10 mouse cellular contexts compared by ENCODE assay signal in genomic region chr6:86874711-86875375, GRCm38 (mm10). TPM values are rescaled to one million over a fixed set of nuclear protein-coding genes. Genes with fewer than 3 reads are reported as not detected.
DNase-seq lines count a peak whose midpoint lies in the region; ATAC-seq and TF ChIP-seq lines count a peak whose summit lies in the region.
"Had no signal": no experiment of that assay in that cellular context is flagged by ENCODE, and none has a peak within 500 bp of the region (broad histone marks: within the 10 kb centered on the region; RNA-seq: fewer than 3 reads in every experiment).

No protein-coding gene starts in this region.

- H3K27me3 ChIP-seq in heart, embryonic 16.5 days (ENCODE audit: control insufficient read depth, insufficient read depth, low read length): no peaks in the 10 kb centered on the region
- H3K27me3 ChIP-seq in heart, embryonic 12.5 days (replicated peaks): no peaks in the 10 kb centered on the region
- H3K27me3 ChIP-seq in lung, embryonic 14.5 days (ENCODE audit: insufficient read depth, low read length): no peaks in the 10 kb centered on the region
- H3K27me3 ChIP-seq in limb, embryonic 15.5 days: no peaks in the 10 kb centered on the region
- no peaks in the 10 kb centered on the region for H3K27me3 ChIP-seq in forebrain, embryonic 10.5 days (ENCODE audit: poor library complexity, severe bottlenecking)
- H3K27me3 ChIP-seq: neural tube, embryonic 12.5 days had no signal

- H3K9me3 ChIP-seq in heart, embryonic 16.5 days (replicated peaks; ENCODE audit: control insufficient read depth, low read length): no peaks in the 10 kb centered on the region
- H3K9me3 ChIP-seq in heart, embryonic 12.5 days (replicated peaks): no peaks in the 10 kb centered on the region
- no peaks in the 10 kb centered on the region for H3K9me3 ChIP-seq in lung, embryonic 14.5 days (ENCODE audit: low read depth, low read length)
- H3K9me3 ChIP-seq in limb, embryonic 15.5 days: no peaks in the 10 kb centered on the region
- no peaks in the 10 kb centered on the region for H3K9me3 ChIP-seq in forebrain, embryonic 10.5 days
- H3K9me3 ChIP-seq: neural tube, embryonic 12.5 days had no signal

- H3K27ac ChIP-seq in heart, embryonic 16.5 days (ENCODE audit: low read length): 0 out of 2 replicates have a peak overlapping the region, but pooled peaks have one; percentile 11
- H3K27ac ChIP-seq in heart, embryonic 12.5 days (ENCODE audit: poor library complexity, severe bottlenecking): no peak overlapping the region
- H3K27ac ChIP-seq in lung, embryonic 14.5 days (ENCODE audit: low read depth): no peak overlapping the region
- 0 out of 2 replicates have a peak overlapping the region, but pooled peaks have one; percentile 22 for H3K27ac ChIP-seq in limb, embryonic 15.5 days
- no peak overlapping the region for H3K27ac ChIP-seq in forebrain, embryonic 10.5 days
- H3K27ac ChIP-seq: neural tube, embryonic 12.5 days had no signal

- peaks cover 27% of the 10 kb centered on the region for H3K4me1 ChIP-seq in heart, embryonic 16.5 days (ENCODE audit: control insufficient read depth, insufficient read depth, low read length)
- H3K4me1 ChIP-seq in heart, embryonic 12.5 days (replicated peaks): peaks cover 31% of the 10 kb centered on the region
- peaks cover 5% of the 10 kb centered on the region; the same call in 1 of the 2 replicates for H3K4me1 ChIP-seq in lung, embryonic 14.5 days (ENCODE audit: insufficient read depth)
- H3K4me1 ChIP-seq in lung, adult 2 months (ENCODE audit: control insufficient read depth, insufficient read depth, low read length): peaks cover 5% of the 10 kb centered on the region
- H3K4me1 ChIP-seq in limb, embryonic 15.5 days: peaks cover 7% of the 10 kb centered on the region; the same call in 1 of the 2 replicates
- H3K4me1 ChIP-seq in forebrain, embryonic 10.5 days: 0 out of 2 replicates have a peak, but pooled peaks cover 6% of the 10 kb centered on the region

- H3K9ac ChIP-seq in heart, embryonic 16.5 days (ENCODE audit: low read length): no peak overlapping the region
- H3K9ac ChIP-seq in heart, embryonic 12.5 days: no peak overlapping the region
- H3K9ac ChIP-seq in lung, embryonic 14.5 days: no peak overlapping the region
- H3K9ac ChIP-seq in limb, embryonic 15.5 days: no peak overlapping the region
- H3K9ac ChIP-seq: neural tube, embryonic 12.5 days had no signal

- H3K36me3 ChIP-seq in heart, embryonic 16.5 days (ENCODE audit: control insufficient read depth, insufficient read depth): no peaks in the 10 kb centered on the region
- H3K36me3 ChIP-seq in heart, embryonic 12.5 days: peaks cover 6% of the 10 kb centered on the region; the same call in 1 of the 2 replicates
- peaks cover 4% of the 10 kb centered on the region; the same call in 1 of the 2 replicates for H3K36me3 ChIP-seq in lung, embryonic 14.5 days (ENCODE audit: insufficient read depth)
- H3K36me3 ChIP-seq in limb, embryonic 15.5 days: 0 out of 2 replicates have a peak, but pooled peaks cover 7% of the 10 kb centered on the region
- H3K36me3 ChIP-seq in forebrain, embryonic 10.5 days (replicated peaks): peaks cover 11% of the 10 kb centered on the region
- H3K36me3 ChIP-seq: neural tube, embryonic 12.5 days had no signal

- no peak for ATAC-seq in heart, embryonic 16.5 days (replicated peaks; ENCODE audit: extremely low read depth, insufficient read depth, low FRiP score)
- ATAC-seq in heart, embryonic 12.5 days (ENCODE audit: insufficient number of reproducible peaks, low FRiP score): no peak
- ATAC-seq in lung, embryonic 14.5 days (ENCODE audit: insufficient read depth): no peak; the same call in 1 of the 2 replicates
- ATAC-seq in limb, embryonic 15.5 days (ENCODE audit: insufficient number of reproducible peaks, low FRiP score, low TSS enrichment, low read depth): no peak

- no peak for TF ChIP-seq POLR2A in lung, adult 2 months (IDR thresholded peaks at IDR 0.05; ENCODE audit: borderline replicate concordance, extremely low read depth, low read depth, low read length)

- no peak overlapping the region for H3K4me3 ChIP-seq in heart, embryonic 16.5 days (ENCODE audit: low read length)
- H3K4me3 ChIP-seq in heart, embryonic 12.5 days: no peak overlapping the region
- H3K4me3 ChIP-seq in lung, embryonic 14.5 days (ENCODE audit: low read depth, low read length): no peak overlapping the region
- H3K4me3 ChIP-seq in lung, adult 2 months (replicated peaks; ENCODE audit: extremely low read depth, low read depth, low read length): no peak overlapping the region
- H3K4me3 ChIP-seq in limb, embryonic 15.5 days: no peak overlapping the region
- no peak overlapping the region for H3K4me3 ChIP-seq in forebrain, embryonic 10.5 days
- H3K4me3 ChIP-seq: neural tube, embryonic 12.5 days had no signal

- TF ChIP-seq CTCF in lung, embryonic 14.5 days (IDR thresholded peaks at IDR 0.05; ENCODE audit: low read depth): no peak
- no peak for TF ChIP-seq CTCF in lung, adult 2 months (IDR thresholded peaks at IDR 0.05; ENCODE audit: insufficient read depth, low read length)

- DNase-seq in lung, embryonic 14.5 days: peak; percentile 70
- no peak for DNase-seq in lung, adult 2 months
- DNase-seq in adrenal gland, adult 2 months: peak; percentile 69
- DNase-seq in forebrain, embryonic 10.5 days (ENCODE audit: extremely low spot score, low spot score): no peak
- DNase-seq in urinary bladder, postnatal 25 days (ENCODE audit: low spot score): no peak
- DNase-seq: heart, postnatal 10 days had no signal

- no peak overlapping the region for H3K4me2 ChIP-seq in heart, embryonic 16.5 days (ENCODE audit: low read depth, low read length)
- no peak overlapping the region for H3K4me2 ChIP-seq in heart, embryonic 12.5 days
- H3K4me2 ChIP-seq in lung, embryonic 14.5 days: no peak overlapping the region
- no peak overlapping the region for H3K4me2 ChIP-seq in limb, embryonic 15.5 days
- H3K4me2 ChIP-seq: neural tube, embryonic 12.5 days had no signal

- WGBS in heart, embryonic 16.5 days: 76% methylated on average over 6 of the region's 6 CpGs
- 83% methylated on average over 6 of the region's 6 CpGs for WGBS in heart, embryonic 12.5 days
- WGBS in lung, embryonic 14.5 days: 80% methylated on average over 6 of the region's 6 CpGs
- WGBS in lung, adult 2 months: 61% methylated on average over 6 of the region's 6 CpGs
- WGBS in limb, embryonic 15.5 days: 73% methylated on average over 6 of the region's 6 CpGs
- 88% methylated on average over 6 of the region's 6 CpGs for WGBS in forebrain, embryonic 10.5 days

RNA-seq across cellular contexts. Expression of gene Aak1, which starts 25.5 kb away (rescaled TPM):
- 17.8 and 21.8 TPM in 2 replicates for polyA plus RNA-seq in heart, embryonic 16.5 days (2015; fragmentation: Nextera tagmentation; extraction: Ambion mirVana)
- 33.5 and 36.2 TPM in 2 replicates for polyA plus RNA-seq in heart, embryonic 12.5 days (2016; fragmentation: Nextera tagmentation; extraction: Ambion mirVana)
- 18.3 and 20.7 TPM in 2 replicates for polyA plus RNA-seq in lung, embryonic 14.5 days (2014; fragmentation: Nextera tagmentation; extraction: Ambion mirVana)
- 17.7 and 23.0 TPM in 2 replicates for polyA plus RNA-seq in lung, adult 2 months (2012; rRNA removed)
- total RNA-seq in adrenal gland, adult 2 months (2021): 100 to 1,000 TPM in 1 of 2 experiments, 10 to 100 TPM in 1; 97.0 to 100 TPM
- 23.0 and 30.3 TPM in 2 replicates for polyA plus RNA-seq in adrenal gland, adult 2 months (2012; rRNA removed)
- 15.3 and 16.7 TPM in 2 replicates for polyA plus RNA-seq in limb, embryonic 15.5 days (2015; fragmentation: Nextera tagmentation; extraction: Ambion mirVana)
- 11.4 and 13.6 TPM in 2 replicates for polyA plus RNA-seq in forebrain, embryonic 10.5 days (2016; fragmentation: Nextera tagmentation; extraction: Ambion mirVana)

Comparison
In these comparisons a context has a peak if more than half of its experiments do, and no peak if none do; other contexts are left out.
1. H3K27ac ChIP-seq: peak in heart, embryonic 16.5 days (single experiment) and limb, embryonic 15.5 days (single experiment); none in heart, embryonic 12.5 days (single experiment), lung, embryonic 14.5 days (single experiment) and forebrain, embryonic 10.5 days (single experiment).
2. DNase-seq: peak in lung, embryonic 14.5 days (single experiment) and adrenal gland, adult 2 months (single experiment); none in lung, adult 2 months (single experiment), forebrain, embryonic 10.5 days (single experiment) and urinary bladder, postnatal 25 days (single experiment).